Mouse (Mus musculus) adrenal gland, adult 10 weeks (tissue): ENCODE measurements around the gene Rnf135. TPM values are rescaled to one million over a fixed set of nuclear protein-coding genes. Genes with fewer than 3 reads are reported as not detected.

Experiments used
- polyA plus RNA-seq: library from polyadenylated mRNA; stranded (reverse); fragments of 350-450 nt; fragmentation: Illumina TruSeq; extraction: RNeasy Lipid Tissue Mini Kit (QIAGEN cat#74804); gene quantifications from one replicate; pipeline ENCODE4 v1.2.3, GENCODE M21; 2014; ENCODE audit warnings: low read depth, low replicate concordance

Rnf135 gene
- polyA plus RNA-seq = 8.2 TPM

DNA sequence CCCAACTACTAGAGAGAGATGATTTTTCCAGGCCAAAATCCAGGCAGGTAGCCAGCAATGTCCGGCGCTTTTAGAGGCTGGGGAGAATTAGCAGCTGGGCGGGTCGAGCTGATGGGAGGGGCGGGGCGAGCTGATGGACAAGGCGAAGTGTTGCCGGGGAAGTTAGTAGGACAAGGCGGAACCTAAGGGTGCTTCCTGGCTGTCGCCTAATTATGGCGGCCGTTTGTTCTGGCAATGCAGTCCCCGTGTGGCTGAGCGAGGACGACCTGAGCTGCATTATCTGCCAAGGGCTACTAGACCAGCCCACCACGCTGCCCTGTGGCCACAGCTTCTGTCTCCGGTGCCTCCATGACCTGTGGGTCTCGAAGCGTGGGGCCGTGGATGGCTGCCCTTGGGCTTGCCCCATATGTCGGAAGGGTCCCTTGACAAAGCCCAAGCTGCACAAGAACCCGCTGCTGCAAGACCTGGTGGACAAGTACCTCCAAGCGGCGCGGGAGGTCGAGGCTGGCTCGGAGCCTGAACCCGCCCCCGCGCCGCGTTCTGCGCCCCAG, at the start of gene Rnf135:
TSS of gene Rnf135 (plus strand) at position 147 of the 551 bp plus-strand sequence.

DNA sequence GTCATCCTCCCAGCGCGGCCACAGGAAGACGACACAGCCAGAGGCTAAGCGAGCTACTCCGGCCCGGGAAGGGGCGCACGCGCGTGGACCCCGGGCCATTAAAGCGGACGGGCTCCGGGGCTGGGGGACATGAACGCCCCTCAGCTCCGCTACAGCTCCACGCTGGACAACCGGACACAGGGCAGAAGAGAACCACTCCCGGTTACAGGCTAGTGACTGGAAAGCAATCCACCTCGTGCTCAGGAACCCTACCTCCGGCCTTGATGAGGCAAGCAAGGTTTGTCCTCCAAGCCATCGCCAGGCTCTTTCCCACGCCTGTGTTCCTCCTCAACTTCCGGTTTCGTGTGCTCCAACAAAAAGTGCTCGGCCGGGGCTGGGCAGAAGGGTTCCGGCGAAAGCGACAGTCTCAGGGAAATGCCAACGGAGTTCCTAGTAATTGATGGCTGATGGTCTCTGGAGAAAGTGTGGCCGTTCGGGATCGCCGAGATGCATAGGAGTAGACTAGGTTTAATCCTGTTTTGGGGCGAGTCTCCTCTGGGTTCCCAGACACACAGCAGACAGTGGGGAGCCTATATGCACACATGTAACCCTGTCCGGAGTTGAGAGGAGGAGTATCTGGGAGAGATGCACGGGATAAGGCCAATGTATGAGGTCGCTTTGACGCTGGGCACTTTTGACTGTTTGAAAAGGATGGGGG, 41.7 kb upstream of the Rnf135 start, which contains the start of gene Tefm:
TSS of gene Tefm (minus strand) at position 351 of the 697 bp plus-strand sequence.

GRCm38 (mm10) chr11:80153857-80154495, 29.7 kb upstream of the Rnf135 start, which contains the start of gene Adap2:
Gene Adap2 (plus strand): TSS chr11:80154105.

GRCm38 (mm10) chr11:80208860-80209800, 25.5 kb downstream of the Rnf135 start, which contains the start of gene Rhot1:
Gene Rhot1 (plus strand): TSS chr11:80209019.

Other genes starting within 250 kb of the Rnf135 start
- gene Utp6, start 221.5 kb upstream of the Rnf135 start, polyA plus RNA-seq = 104 TPM
- 189 TPM for gene Suz12, start 190.7 kb upstream of the Rnf135 start, polyA plus RNA-seq
- gene Crlf3, start 102.9 kb upstream of the Rnf135 start, polyA plus RNA-seq = 17.2 TPM
- gene Atad5, start 94.5 kb upstream of the Rnf135 start, polyA plus RNA-seq = 7.3 TPM
- 26.4 TPM for gene Tefm, start 41.7 kb upstream of the Rnf135 start, polyA plus RNA-seq
- gene Adap2, start 29.7 kb upstream of the Rnf135 start, polyA plus RNA-seq = 2.2 TPM
- 181 TPM for gene Rhot1, start 25.2 kb downstream of the Rnf135 start, polyA plus RNA-seq
- 2.1 TPM for gene Rhbdl3, start 117.1 kb downstream of the Rnf135 start, polyA plus RNA-seq
- 56.6 TPM for gene 5730455P16Rik, start 194.2 kb downstream of the Rnf135 start, polyA plus RNA-seq
- 321 TPM for gene Zfp207, start 199.4 kb downstream of the Rnf135 start, polyA plus RNA-seq
- 130 TPM for gene Psmd11, start 244.8 kb downstream of the Rnf135 start, polyA plus RNA-seq